Mouse (Mus musculus) heart, adult 18-20 months (tissue): ENCODE measurements around the gene Gjc2. TPM values are rescaled to one million over a fixed set of nuclear protein-coding genes. Genes with fewer than 3 reads are reported as not detected.

Source experiments
- total RNA-seq, 2 experiments: library from RNA; stranded (reverse); gene quantifications; 2 replicates each; pipeline ENCODE4 v1.2.3; 2021

Gene Gjc2
- total RNA-seq, 2 experiments from 2014 or later, result 0.54 to 0.77 TPM

Other genes with a start within 250 kb of the Gjc2 start
- 100 to 1,000 TPM; 165 to 170 TPM for gene Rnf187, start 244.3 kb downstream of the Gjc2 start, total RNA-seq
- gene Hist3h2ba, start 234.3 kb downstream of the Gjc2 start, total RNA-seq, result 1 to 10 TPM; 1.0 to 1.4 TPM
- gene Hist3h2a, start 228.5 kb downstream of the Gjc2 start, total RNA-seq, result 10 to 100 TPM; 13.9 to 17.4 TPM
- under 1 TPM in 1 of 2 experiments, not detected in 1; 0.12 TPM for gene Trim17, start 228.5 kb downstream of the Gjc2 start, total RNA-seq
- 10 to 100 TPM; 15.2 to 15.4 TPM for gene Trim11, start 205.1 kb downstream of the Gjc2 start, total RNA-seq
- gene Obscn, start 46.8 kb downstream of the Gjc2 start, total RNA-seq, result 100 to 1,000 TPM; 753 to 782 TPM
- 10 to 100 TPM; 17.6 to 19.6 TPM for gene Iba57, start 19.5 kb downstream of the Gjc2 start, total RNA-seq
- gene Guk1, start 9.0 kb upstream of the Gjc2 start, total RNA-seq, result 100 to 1,000 TPM; 108 to 133 TPM
- gene Mrpl55, start 19.3 kb upstream of the Gjc2 start, total RNA-seq, result 100 to 1,000 TPM; 122 to 133 TPM
- 10 to 100 TPM in 1 of 2 experiments, 1 to 10 TPM in 1; 9.9 to 11.8 TPM for gene 2310033P09Rik, start 25.1 kb upstream of the Gjc2 start, total RNA-seq
- 100 to 1,000 TPM; 261 to 267 TPM for gene Arf1, start 45.1 kb upstream of the Gjc2 start, total RNA-seq
- gene Wnt3a, start 107.5 kb upstream of the Gjc2 start, total RNA-seq, result not detected
- 1 to 10 TPM; 3.8 to 4.2 TPM for gene Wnt9a, start 123.7 kb upstream of the Gjc2 start, total RNA-seq
- gene Prss38, start 192.4 kb upstream of the Gjc2 start, total RNA-seq, result not detected